Mouse (Mus musculus): ENCODE measurements at regions not wholly inside any gene's neighbourhood (a gene's known extent, or its start where the extent isn't known, plus 50 kb on each side); places are given as distances from the start of the nearest gene placed in this dataset.
A peak's percentile ranks its signal among the peaks of the same experiment; 100 is the strongest.

DNA sequence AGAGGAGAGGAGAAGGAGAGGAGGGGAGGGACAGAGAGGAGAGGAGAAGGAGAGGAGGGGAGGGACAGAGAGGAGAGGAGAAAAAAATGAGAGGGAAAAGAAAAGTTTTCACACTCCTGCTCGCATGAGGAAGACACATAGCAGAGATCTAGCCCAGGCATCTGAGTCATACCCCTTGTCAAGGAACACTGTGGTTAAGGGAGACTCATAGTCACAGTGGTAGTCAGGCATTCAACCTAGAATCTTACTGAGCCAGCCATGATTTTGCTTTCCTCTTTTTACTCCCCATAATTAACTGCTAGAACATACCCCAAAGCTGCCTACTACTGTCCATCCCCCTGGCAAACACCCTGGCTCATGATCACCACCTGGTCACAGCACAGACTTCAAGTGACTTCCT is 160.6 kb downstream of the Nr2f2 start:
- WGBS: 75% methylated on average over 1 of the region's 1 CpGs
- no peak for ATAC-seq (ENCODE audit: insufficient number of reproducible peaks, low FRiP score, low TSS enrichment, low read depth)
- Histone ChIP-seq H3K27me3 (ENCODE audit: control insufficient read depth, insufficient read depth, low read length) (no peaks in the 10 kb centered on the region), H3K4me2 (ENCODE audit: low read depth, severe bottlenecking) (no peak overlapping the region), H3K36me3 (ENCODE audit: control insufficient read depth, insufficient read depth, low read length) (no peaks in the 10 kb centered on the region), H3K4me3 (ENCODE audit: low read depth, low read length) (no peak overlapping the region), H3K4me1 (ENCODE audit: control insufficient read depth, insufficient read depth, low read length) (no peaks in the 10 kb centered on the region), H3K9ac (ENCODE audit: low read length) (no peak overlapping the region), H3K9me3 (ENCODE audit: control insufficient read depth, low read length) (no peaks in the 10 kb centered on the region), H3K27ac (replicated peaks; ENCODE audit: low read depth, low read length) (no peak overlapping the region)
- DNase-seq (ENCODE audit: low spot score): no peak

DNA sequence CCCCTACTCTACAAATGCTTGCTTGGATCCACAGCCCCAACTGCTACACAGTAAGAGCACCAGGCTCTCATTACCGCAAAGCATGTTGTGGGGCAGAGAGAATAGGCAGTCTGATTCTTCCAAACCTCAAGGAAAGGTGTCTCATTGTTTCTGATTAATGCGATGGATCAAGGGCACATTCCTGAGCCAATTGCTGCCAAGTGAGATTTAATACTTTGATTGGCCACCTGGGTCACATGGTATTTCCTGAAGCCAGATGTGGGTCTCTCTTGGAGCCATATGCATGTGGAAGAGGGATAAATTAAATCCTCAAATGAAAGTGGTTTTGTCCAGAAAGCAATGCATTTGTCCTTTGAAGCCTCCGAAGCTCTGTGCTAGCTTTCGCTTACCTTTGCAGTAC is 166.3 kb downstream of the Nr2f2 start:
- no peak overlapping the region for H3K27ac ChIP-seq (replicated peaks; ENCODE audit: low read depth, low read length)
- H3K4me2 ChIP-seq (ENCODE audit: low read depth, severe bottlenecking): no peak overlapping the region
- H3K9ac ChIP-seq (ENCODE audit: low read length): no peak overlapping the region
- no peaks in the 10 kb centered on the region for H3K9me3 ChIP-seq (ENCODE audit: control insufficient read depth, low read length)
- 66% methylated on average over 4 of the region's 4 CpGs for WGBS
- no peaks in the 10 kb centered on the region for H3K36me3 ChIP-seq (ENCODE audit: control insufficient read depth, insufficient read depth, low read length)
- no peaks in the 10 kb centered on the region for H3K27me3 ChIP-seq (ENCODE audit: control insufficient read depth, insufficient read depth, low read length)
- no peak for ATAC-seq (ENCODE audit: insufficient number of reproducible peaks, low FRiP score, low TSS enrichment, low read depth)
- H3K4me1 ChIP-seq (ENCODE audit: control insufficient read depth, insufficient read depth, low read length): no peaks in the 10 kb centered on the region
- peak; percentile 26 for DNase-seq (ENCODE audit: low spot score)
- no peak overlapping the region for H3K4me3 ChIP-seq (ENCODE audit: low read depth, low read length)

DNA sequence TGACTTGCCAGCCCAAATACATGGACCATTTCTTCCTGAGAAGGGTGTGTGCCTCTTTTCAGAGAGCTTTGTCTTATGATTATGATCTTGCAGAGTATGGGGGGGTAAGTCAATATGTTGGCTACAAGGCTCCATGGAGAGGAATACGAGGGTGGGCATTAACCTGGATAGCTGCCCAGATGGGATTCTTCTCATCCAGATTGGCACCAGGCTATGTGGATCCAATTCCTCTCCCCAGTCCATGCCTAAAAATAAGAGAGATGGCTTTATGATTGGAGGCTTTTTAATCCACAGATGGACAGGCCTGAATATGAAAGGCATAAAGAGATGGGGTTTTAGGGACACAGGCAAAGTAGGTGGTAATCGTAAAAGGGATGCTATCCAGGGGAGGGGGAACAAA is 187.6 kb downstream of the Nr2f2 start:
- Histone ChIP-seq H3K27me3 (ENCODE audit: control insufficient read depth, insufficient read depth, low read length) (no peaks in the 10 kb centered on the region), H3K27ac (replicated peaks; ENCODE audit: low read depth, low read length) (no peak overlapping the region), H3K9ac (ENCODE audit: low read length) (no peak overlapping the region), H3K4me2 (ENCODE audit: low read depth, severe bottlenecking) (no peak overlapping the region), H3K4me1 (ENCODE audit: control insufficient read depth, insufficient read depth, low read length) (no peaks in the 10 kb centered on the region), H3K4me3 (ENCODE audit: low read depth, low read length) (no peak overlapping the region), H3K9me3 (ENCODE audit: control insufficient read depth, low read length) (no peaks in the 10 kb centered on the region), H3K36me3 (ENCODE audit: control insufficient read depth, insufficient read depth, low read length) (no peaks in the 10 kb centered on the region)
- WGBS: 88% methylated on average over 2 of the region's 2 CpGs
- DNase-seq (ENCODE audit: low spot score): no peak
- ATAC-seq (ENCODE audit: insufficient number of reproducible peaks, low FRiP score, low TSS enrichment, low read depth): no peak

DNA sequence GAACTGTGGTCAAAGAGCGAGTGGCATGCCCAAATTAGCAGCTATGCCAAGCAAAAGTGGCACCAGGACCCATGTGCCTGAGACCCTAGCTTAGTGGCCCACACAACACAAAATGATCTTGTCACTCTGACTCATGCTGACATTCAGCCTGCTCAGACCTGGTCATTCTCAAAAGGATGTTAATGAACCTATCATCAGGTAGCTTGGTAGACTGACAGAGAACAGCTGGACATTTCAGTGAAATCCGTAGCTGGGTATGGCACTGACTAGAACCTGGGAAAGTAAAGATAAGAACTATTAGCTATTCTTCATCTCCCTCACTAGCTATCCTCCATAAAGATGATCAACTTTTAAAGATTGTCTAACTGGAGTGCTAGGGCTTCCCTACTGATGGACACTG is 188.5 kb downstream of the Nr2f2 start:
- no peaks in the 10 kb centered on the region for H3K27me3 ChIP-seq (ENCODE audit: control insufficient read depth, insufficient read depth, low read length)
- H3K27ac ChIP-seq (replicated peaks; ENCODE audit: low read depth, low read length): no peak overlapping the region
- DNase-seq (ENCODE audit: low spot score) (no peak), ATAC-seq (ENCODE audit: insufficient number of reproducible peaks, low FRiP score, low TSS enrichment, low read depth) (no peak)
- H3K4me2 ChIP-seq (ENCODE audit: low read depth, severe bottlenecking): no peak overlapping the region
- no peak overlapping the region for H3K4me3 ChIP-seq (ENCODE audit: low read depth, low read length)
- no peaks in the 10 kb centered on the region for H3K36me3 ChIP-seq (ENCODE audit: control insufficient read depth, insufficient read depth, low read length)
- H3K4me1 ChIP-seq (ENCODE audit: control insufficient read depth, insufficient read depth, low read length): no peaks in the 10 kb centered on the region
- H3K9me3 ChIP-seq (ENCODE audit: control insufficient read depth, low read length): no peaks in the 10 kb centered on the region
- H3K9ac ChIP-seq (ENCODE audit: low read length): no peak overlapping the region
- WGBS: 82% methylated on average over 2 of the region's 2 CpGs

DNA sequence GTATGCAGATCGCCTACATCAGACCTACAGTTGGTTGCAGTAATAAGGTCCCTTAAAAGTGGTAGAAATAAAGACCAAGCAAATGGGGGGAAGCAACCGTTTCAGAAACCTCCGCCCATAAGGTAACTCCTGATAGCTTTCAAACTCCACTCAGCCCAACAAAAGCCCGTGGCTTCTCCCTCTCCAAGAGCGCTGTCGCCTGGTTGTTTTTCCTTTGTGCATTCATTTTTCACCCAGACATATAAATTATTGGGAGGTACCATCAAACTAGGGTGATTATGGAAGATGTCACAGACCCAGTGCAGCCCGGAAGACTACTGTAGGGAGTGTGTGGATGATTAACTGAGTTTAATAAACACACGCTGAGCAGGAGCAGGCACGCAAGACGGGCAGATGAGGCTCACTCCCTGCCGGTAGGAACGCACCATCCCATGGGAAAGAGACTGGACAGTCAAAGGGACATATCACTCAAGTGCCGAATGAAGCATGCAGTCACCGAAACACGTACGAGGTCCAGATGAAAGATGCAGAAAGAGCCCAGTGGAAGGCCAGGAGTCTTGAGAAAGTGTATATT is 189.8 kb downstream of the Nr2f2 start:
- no peaks in the 10 kb centered on the region for H3K27me3 ChIP-seq (ENCODE audit: control insufficient read depth, insufficient read depth, low read length)
- H3K4me2 ChIP-seq (ENCODE audit: low read depth, severe bottlenecking): no peak overlapping the region
- no peak overlapping the region for H3K4me3 ChIP-seq (ENCODE audit: low read depth, low read length)
- H3K9me3 ChIP-seq (ENCODE audit: control insufficient read depth, low read length): no peaks in the 10 kb centered on the region
- no peak overlapping the region for H3K9ac ChIP-seq (ENCODE audit: low read length)
- 85% methylated on average over 16 of the region's 16 CpGs for WGBS
- H3K36me3 ChIP-seq (ENCODE audit: control insufficient read depth, insufficient read depth, low read length): no peaks in the 10 kb centered on the region
- no peak for ATAC-seq (ENCODE audit: insufficient number of reproducible peaks, low FRiP score, low TSS enrichment, low read depth)
- no peak overlapping the region for H3K27ac ChIP-seq (replicated peaks; ENCODE audit: low read depth, low read length)
- H3K4me1 ChIP-seq (ENCODE audit: control insufficient read depth, insufficient read depth, low read length): no peaks in the 10 kb centered on the region
- no peak for DNase-seq (ENCODE audit: low spot score)

DNA sequence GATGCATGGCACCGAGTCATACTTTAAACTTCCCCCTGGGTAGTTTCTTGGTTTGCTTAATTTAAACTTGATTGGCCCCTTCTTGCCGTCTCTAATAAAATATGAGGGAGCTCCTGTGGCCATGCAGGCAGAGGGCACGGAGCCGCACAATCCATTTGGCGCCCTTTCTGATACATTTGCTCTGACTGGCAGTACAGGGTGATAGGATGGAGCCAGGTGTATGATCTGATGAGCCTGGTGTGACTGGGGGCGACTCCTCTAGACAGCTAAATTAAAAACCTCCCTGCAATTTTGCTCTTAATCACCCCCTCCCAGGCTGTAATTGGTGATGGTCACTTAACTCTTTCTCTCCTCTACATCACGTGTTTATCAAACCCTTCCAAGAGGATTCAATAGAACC is 190.4 kb downstream of the Nr2f2 start:
- Histone ChIP-seq H3K27me3 (ENCODE audit: control insufficient read depth, insufficient read depth, low read length) (no peaks in the 10 kb centered on the region), H3K4me3 (ENCODE audit: low read depth, low read length) (no peak overlapping the region), H3K36me3 (ENCODE audit: control insufficient read depth, insufficient read depth, low read length) (no peaks in the 10 kb centered on the region), H3K27ac (replicated peaks; ENCODE audit: low read depth, low read length) (no peak overlapping the region), H3K4me1 (ENCODE audit: control insufficient read depth, insufficient read depth, low read length) (no peaks in the 10 kb centered on the region), H3K4me2 (ENCODE audit: low read depth, severe bottlenecking) (no peak overlapping the region), H3K9me3 (ENCODE audit: control insufficient read depth, low read length) (no peaks in the 10 kb centered on the region), H3K9ac (ENCODE audit: low read length) (no peak overlapping the region)
- WGBS: 75% methylated on average over 7 of the region's 7 CpGs
- DNase-seq (ENCODE audit: low spot score) (no peak), ATAC-seq (ENCODE audit: insufficient number of reproducible peaks, low FRiP score, low TSS enrichment, low read depth) (no peak)

DNA sequence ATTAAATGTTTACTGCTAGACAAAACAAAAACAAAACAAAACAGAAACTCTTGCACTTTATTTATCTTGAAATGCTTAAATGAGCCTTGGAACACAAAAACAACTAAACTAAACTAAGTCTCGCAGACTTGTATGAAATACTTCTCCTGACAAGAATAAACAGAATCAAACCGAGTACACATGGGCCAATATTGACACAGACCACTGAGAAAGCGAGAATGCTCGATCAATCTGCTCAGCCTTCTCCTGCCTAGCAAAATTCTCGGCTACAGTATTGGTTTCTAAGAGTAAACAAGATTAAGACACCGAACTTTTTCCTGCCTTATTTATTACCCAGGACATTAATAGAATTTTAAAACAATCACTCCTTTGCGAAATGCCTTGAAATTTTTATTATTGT is 194.1 kb downstream of the Nr2f2 start:
- no peaks in the 10 kb centered on the region for H3K36me3 ChIP-seq (ENCODE audit: control insufficient read depth, insufficient read depth, low read length)
- DNase-seq (ENCODE audit: low spot score) (no peak), ATAC-seq (ENCODE audit: insufficient number of reproducible peaks, low FRiP score, low TSS enrichment, low read depth) (no peak)
- WGBS: 74% methylated on average over 7 of the region's 7 CpGs
- H3K4me2 ChIP-seq (ENCODE audit: low read depth, severe bottlenecking): no peak overlapping the region
- H3K4me1 ChIP-seq (ENCODE audit: control insufficient read depth, insufficient read depth, low read length): no peaks in the 10 kb centered on the region
- no peak overlapping the region for H3K9ac ChIP-seq (ENCODE audit: low read length)
- H3K27me3 ChIP-seq (ENCODE audit: control insufficient read depth, insufficient read depth, low read length): no peaks in the 10 kb centered on the region
- no peak overlapping the region for H3K27ac ChIP-seq (replicated peaks; ENCODE audit: low read depth, low read length)
- no peak overlapping the region for H3K4me3 ChIP-seq (ENCODE audit: low read depth, low read length)
- no peaks in the 10 kb centered on the region for H3K9me3 ChIP-seq (ENCODE audit: control insufficient read depth, low read length)

DNA sequence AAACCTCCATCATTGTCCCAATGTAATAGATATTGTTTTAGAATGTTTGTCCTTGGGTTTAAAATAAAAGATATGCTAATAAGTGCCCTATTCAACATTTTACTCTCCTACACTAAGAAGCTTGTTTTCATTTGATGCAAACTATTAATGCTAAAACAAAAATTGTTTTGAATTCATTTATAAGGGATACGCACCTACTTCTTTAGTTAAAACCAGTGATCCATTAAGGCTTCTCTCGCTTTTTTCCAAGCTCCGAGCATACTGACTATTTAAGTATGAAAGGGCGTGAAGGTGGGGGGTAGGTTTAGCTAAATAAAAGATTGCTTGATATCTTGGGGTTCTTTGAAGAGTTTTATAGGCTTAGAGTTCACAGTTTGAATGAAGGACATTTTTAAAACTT is 195.1 kb downstream of the Nr2f2 start:
- Histone ChIP-seq H3K9me3 (ENCODE audit: control insufficient read depth, low read length) (no peaks in the 10 kb centered on the region), H3K27ac (replicated peaks; ENCODE audit: low read depth, low read length) (no peak overlapping the region), H3K4me2 (ENCODE audit: low read depth, severe bottlenecking) (no peak overlapping the region), H3K36me3 (ENCODE audit: control insufficient read depth, insufficient read depth, low read length) (no peaks in the 10 kb centered on the region), H3K27me3 (ENCODE audit: control insufficient read depth, insufficient read depth, low read length) (no peaks in the 10 kb centered on the region), H3K9ac (ENCODE audit: low read length) (no peak overlapping the region), H3K4me1 (ENCODE audit: control insufficient read depth, insufficient read depth, low read length) (no peaks in the 10 kb centered on the region), H3K4me3 (ENCODE audit: low read depth, low read length) (no peak overlapping the region)
- no peak for DNase-seq (ENCODE audit: low spot score)
- WGBS: 84% methylated on average over 4 of the region's 4 CpGs
- no peak for ATAC-seq (ENCODE audit: insufficient number of reproducible peaks, low FRiP score, low TSS enrichment, low read depth)

DNA sequence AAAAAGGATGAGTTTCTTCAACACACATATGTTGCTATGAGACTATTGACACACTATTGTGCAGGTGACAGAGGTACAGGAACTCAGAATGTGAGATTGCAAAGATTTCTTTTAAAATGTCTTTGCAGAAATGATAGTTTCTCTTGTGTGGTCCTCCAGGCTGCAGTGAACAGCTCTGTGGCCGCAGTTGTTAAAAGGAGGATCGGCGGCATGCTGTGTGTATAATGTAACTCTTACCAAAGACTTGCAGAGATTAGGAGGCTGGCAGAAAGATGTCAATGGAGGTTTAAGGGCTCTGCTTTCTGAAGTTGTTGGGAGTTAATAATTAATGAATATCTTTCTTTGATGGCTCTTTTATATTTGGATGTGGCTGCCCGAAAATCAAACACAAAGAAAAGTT is 198.5 kb downstream of the Nr2f2 start:
- Histone ChIP-seq H3K4me2 (ENCODE audit: low read depth, severe bottlenecking) (no peak overlapping the region), H3K4me1 (ENCODE audit: control insufficient read depth, insufficient read depth, low read length) (no peaks in the 10 kb centered on the region), H3K27me3 (ENCODE audit: control insufficient read depth, insufficient read depth, low read length) (no peaks in the 10 kb centered on the region), H3K27ac (replicated peaks; ENCODE audit: low read depth, low read length) (no peak overlapping the region), H3K9me3 (ENCODE audit: control insufficient read depth, low read length) (no peaks in the 10 kb centered on the region), H3K9ac (ENCODE audit: low read length) (no peak overlapping the region), H3K4me3 (ENCODE audit: low read depth, low read length) (no peak overlapping the region), H3K36me3 (ENCODE audit: control insufficient read depth, insufficient read depth, low read length) (no peaks in the 10 kb centered on the region)
- DNase-seq (ENCODE audit: low spot score): no peak
- WGBS: 67% methylated on average over 4 of the region's 4 CpGs
- ATAC-seq (ENCODE audit: insufficient number of reproducible peaks, low FRiP score, low TSS enrichment, low read depth): no peak

Measured in limb, embryonic 11.5 days (tissue).